Mouse (Mus musculus) liver, embryonic 14.5 days (tissue): Measurements from ENCODE around the gene Cd59a.

Source experiments
- CTCF ChIP-seq: IDR thresholded peaks from 2 replicates; pipeline ENCODE4 v1.5.1; 2016; ENCODE audit warnings: antibody characterized with exemption, low read depth, control low read depth
- EP300 ChIP-seq: IDR thresholded peaks from 2 replicates; pipeline ENCODE4 v1.6.1; 2016; ENCODE audit warnings: antibody characterized with exemption, low read depth

- TF ChIP-seq CTCF, result no peak
- no peak; the same call in 1 of the 2 replicates for TF ChIP-seq EP300
Measured at GRCm38 (mm10) chr2:104122505-104123378, 27.1 kb downstream of the Cd59a start, which contains the start of gene A930018P22Rik.
